Mouse (Mus musculus): ENCODE results near the gene Lancl1.

DNA sequence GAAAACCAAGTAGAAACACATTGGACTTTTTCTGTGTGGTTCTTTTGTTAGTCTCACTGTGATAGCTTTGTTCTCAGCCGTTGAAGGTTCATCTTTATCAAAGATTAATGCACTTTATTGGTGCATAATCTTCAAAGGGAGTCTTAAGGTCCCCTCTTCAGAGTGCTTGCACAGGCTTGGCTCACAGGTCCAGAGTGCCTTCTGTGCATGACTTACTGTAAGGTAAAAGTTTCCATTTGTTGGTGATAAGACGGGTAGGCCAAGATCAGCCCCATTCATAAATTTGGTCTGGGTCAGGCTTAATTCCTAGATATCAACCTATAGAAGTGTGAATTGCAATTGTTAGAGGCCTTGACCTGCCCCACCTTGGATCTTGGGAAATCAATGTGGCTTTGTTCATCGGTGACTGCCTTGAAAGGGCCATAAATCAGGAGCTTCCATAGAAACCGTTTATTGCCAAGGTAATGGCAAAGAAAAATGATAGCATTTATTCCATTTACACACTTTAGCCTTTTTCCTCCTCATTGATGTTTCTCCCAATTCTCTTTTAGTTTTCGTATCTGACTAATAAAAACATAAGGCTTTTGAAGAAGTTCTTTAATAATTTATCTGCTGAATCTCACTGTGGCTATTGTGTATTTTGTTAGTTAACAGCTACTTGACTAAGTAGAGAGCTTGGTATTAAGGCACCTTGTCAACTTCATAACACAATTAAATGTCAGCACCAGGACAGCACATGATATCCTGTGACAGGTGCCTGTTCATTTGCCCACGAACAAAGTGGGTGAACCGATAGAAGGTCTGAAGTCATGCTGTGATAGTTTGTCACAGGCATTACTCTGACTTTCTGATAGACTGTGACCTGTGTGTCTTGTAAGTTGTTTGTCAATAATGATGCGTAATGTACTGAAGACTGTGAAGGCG, 26.9 kb upstream of the Lancl1 start:
- TF ChIP-seq MAFK (IDR thresholded peaks at IDR 0.05; ENCODE audit: borderline replicate concordance, low read depth, low read length): no peak
- TF ChIP-seq ZC3H11A (IDR thresholded peaks at IDR 0.05; ENCODE audit: low read depth, low read length): no peak
- no peak for TF ChIP-seq CTCF (IDR thresholded peaks at IDR 0.05 in 2 of 3, conservative IDR thresholded peaks at IDR 0.05 in 1 of 3; ENCODE audit: control insufficient read depth in 1 of 3, insufficient read depth in 1 of 3, low read depth in 2 of 3, low read length in 3 of 3, poor library complexity in 1 of 3, severe bottlenecking in 1 of 3)

Measured in MEL (cell line).